Mouse (Mus musculus) MEL (cell line): ENCODE measurements at regions not wholly inside any gene's neighbourhood (a gene's known extent, or its start where the extent isn't known, plus 50 kb on each side); places are given as distances from the start of the nearest gene placed in this dataset.

ENCODE experiments used
- DNase-seq: peaks from one replicate; pipeline ENCODE4 v3.0.0; 2011; ENCODE audit warnings: low read depth, low spot score
- H3K27ac ChIP-seq: 2 replicates; pipeline ENCODE4 v1.5.1; 2012; ENCODE audit warnings: low read depth, mild to moderate bottlenecking, control low read depth, low read length, moderate library complexity; ENCODE audit not compliant: control insufficient read depth
- H3K27me3 ChIP-seq, 2 experiments: fragments of 150-350 bp in 1 of 2; sonication (generic) in 1 of 2; 2 replicates each; pipeline ENCODE4 v1.6.1; 2012; ENCODE audit warnings: low read length in 2 of 2, mild to moderate bottlenecking in 2 of 2, improper control_type of control experiment in 1 of 2, moderate library complexity in 1 of 2; ENCODE audit not compliant: insufficient read depth in 2 of 2, control insufficient read depth in 1 of 2
- H3K36me3 ChIP-seq, 2 experiments: 2 replicates each; pipeline ENCODE4 v1.6.1; 2012 to 2014; ENCODE audit warnings: low read length in 2 of 2, improper control_type of control experiment in 1 of 2, inconsistent platforms in 1 of 2, mild to moderate bottlenecking in 1 of 2; ENCODE audit not compliant: insufficient read depth in 2 of 2, control insufficient read depth in 1 of 2
- H3K4me1 ChIP-seq, 2 experiments: fragments of 150-350 bp in 1 of 2; sonication (generic) in 1 of 2; 2 replicates each; pipeline ENCODE4 v1.6.1; 2012; ENCODE audit warnings: low read length in 2 of 2, improper control_type of control experiment in 1 of 2, mild to moderate bottlenecking in 1 of 2; ENCODE audit not compliant: insufficient read depth in 2 of 2, control insufficient read depth in 1 of 2
- H3K4me3 ChIP-seq, 2 experiments: fragments of 150-350 bp in 1 of 2; sonication (generic) in 1 of 2; 2 replicates each; pipeline ENCODE4 v1.5.1; 2012; ENCODE audit warnings: low read depth in 2 of 2, low read length in 2 of 2, mild to moderate bottlenecking in 2 of 2, moderate library complexity in 2 of 2, control low read depth in 1 of 2, improper control_type of control experiment in 1 of 2; ENCODE audit not compliant: control insufficient read depth in 1 of 2, insufficient read depth in 1 of 2
- H3K79me2 ChIP-seq: 2 replicates; pipeline ENCODE4 v1.6.1; 2012; ENCODE audit warnings: mild to moderate bottlenecking, low read length, moderate library complexity; ENCODE audit not compliant: control insufficient read depth, poor library complexity, insufficient read depth
- H3K9ac ChIP-seq: 2 replicates; pipeline ENCODE4 v1.6.1; 2012; ENCODE audit warnings: low read depth, mild to moderate bottlenecking, control low read depth, low read length, moderate library complexity; ENCODE audit not compliant: control insufficient read depth, poor library complexity, severe bottlenecking
- H3K9me3 ChIP-seq: fragments of 150-350 bp; sonication (generic); replicated peaks from 2 replicates; pipeline ENCODE4 v1.6.1; 2012; ENCODE audit warnings: mild to moderate bottlenecking, low read length, improper control_type of control experiment, moderate library complexity; ENCODE audit not compliant: insufficient read depth
- BHLHE40 ChIP-seq: IDR thresholded peaks from 2 replicates; pipeline ENCODE4 v1.6.1; 2012; ENCODE audit warnings: low read depth, mild to moderate bottlenecking, inconsistent platforms, low read length, improper control_type of control experiment, borderline replicate concordance
- E2F4 ChIP-seq: IDR thresholded peaks from 2 replicates; pipeline ENCODE4 v1.6.1; 2011; ENCODE audit warnings: low read depth, low read length, improper control_type of control experiment, borderline replicate concordance
- EP300 ChIP-seq, 2 experiments: IDR thresholded peaks; 2 replicates each; pipeline ENCODE4 v1.6.1; 2011; ENCODE audit warnings: improper control_type of control experiment in 2 of 2, low read length in 2 of 2, low read depth in 1 of 2, mild to moderate bottlenecking in 1 of 2
- ETS1 ChIP-seq: IDR thresholded peaks from 2 replicates; pipeline ENCODE4 v1.6.1; 2012; ENCODE audit warnings: low read depth, mild to moderate bottlenecking, inconsistent platforms, low read length, improper control_type of control experiment, moderate library complexity
- GABPA ChIP-seq: IDR thresholded peaks from 2 replicates; pipeline ENCODE4 v1.6.1; 2012; ENCODE audit warnings: low read depth, mild to moderate bottlenecking, inconsistent platforms, low read length, improper control_type of control experiment, moderate library complexity
- KAT2A ChIP-seq: conservative IDR thresholded peaks from 2 replicates; pipeline ENCODE4 v1.6.1; 2012; ENCODE audit warnings: low read depth, low read length, improper control_type of control experiment, inconsistent platforms
- MAX ChIP-seq: IDR thresholded peaks from 2 replicates; pipeline ENCODE4 v1.6.1; 2011; ENCODE audit warnings: low read length, improper control_type of control experiment
- MEF2A ChIP-seq: IDR thresholded peaks from 2 replicates; pipeline ENCODE4 v1.6.1; 2014; ENCODE audit warnings: low read depth, mild to moderate bottlenecking, inconsistent platforms, low read length, improper control_type of control experiment; ENCODE audit not compliant: poor library complexity, insufficient replicate concordance, severe bottlenecking; ENCODE audit errors: extremely low read depth
- NELFE ChIP-seq: IDR thresholded peaks from 2 replicates; pipeline ENCODE4 v1.6.1; 2011; ENCODE audit warnings: low read depth, low read length, improper control_type of control experiment
- NRF1 ChIP-seq: IDR thresholded peaks from 2 replicates; pipeline ENCODE4 v1.6.1; 2014; ENCODE audit warnings: low read depth, mild to moderate bottlenecking, inconsistent platforms, low read length, improper control_type of control experiment, moderate library complexity; ENCODE audit not compliant: poor library complexity, insufficient read depth, severe bottlenecking
- POLR2A ChIP-seq, 2 experiments: IDR thresholded peaks; 2 replicates each; pipeline ENCODE4 v1.6.1; 2011 to 2012; ENCODE audit warnings: low read length in 2 of 2, mild to moderate bottlenecking in 2 of 2, control low read depth in 1 of 2, improper control_type of control experiment in 1 of 2, low read depth in 1 of 2, moderate library complexity in 1 of 2; ENCODE audit not compliant: control insufficient read depth in 1 of 2, insufficient read depth in 1 of 2, poor library complexity in 1 of 2
- POLR2AphosphoS5 ChIP-seq: IDR thresholded peaks from 2 replicates; pipeline ENCODE4 v1.6.1; 2012; ENCODE audit warnings: low read depth, borderline replicate concordance, mild to moderate bottlenecking, inconsistent platforms, low read length, moderate library complexity, mixed read lengths
- SIN3A ChIP-seq: IDR thresholded peaks from 2 replicates; pipeline ENCODE4 v1.6.1; 2012; ENCODE audit warnings: low read length, improper control_type of control experiment, inconsistent platforms
- TBP ChIP-seq: IDR thresholded peaks from 2 replicates; pipeline ENCODE4 v1.8.0; 2011; ENCODE audit warnings: low read depth, low read length, improper control_type of control experiment
- TCF12 ChIP-seq: IDR thresholded peaks from 2 replicates; pipeline ENCODE4 v1.6.1; 2014; ENCODE audit warnings: low read depth, mild to moderate bottlenecking, inconsistent platforms, low read length, improper control_type of control experiment, moderate library complexity
- UBTF ChIP-seq: IDR thresholded peaks from 2 replicates; pipeline ENCODE4 v1.6.1; 2012; ENCODE audit warnings: low read depth, mild to moderate bottlenecking, inconsistent platforms, low read length, improper control_type of control experiment, moderate library complexity, borderline replicate concordance; ENCODE audit not compliant: insufficient read depth
- USF1 ChIP-seq: IDR thresholded peaks from 2 replicates; pipeline ENCODE4 v1.6.1; 2014; ENCODE audit warnings: low read depth, mild to moderate bottlenecking, inconsistent platforms, low read length, improper control_type of control experiment, moderate library complexity
- ZMIZ1 ChIP-seq: IDR thresholded peaks from 2 replicates; pipeline ENCODE4 v1.6.1; 2012; ENCODE audit warnings: low read depth, mild to moderate bottlenecking, inconsistent platforms, low read length, improper control_type of control experiment, moderate library complexity
- ZNF384 ChIP-seq: IDR thresholded peaks from 2 replicates; pipeline ENCODE4 v1.6.1; 2012; ENCODE audit warnings: low read depth, mild to moderate bottlenecking, inconsistent platforms, low read length, improper control_type of control experiment

GRCm38 (mm10) chr2:17887699-17888098 is 109.1 kb downstream of the H2al2a start:
- Histone ChIP-seq H3K36me3 (no peaks in the 10 kb centered on the region), H3K9ac (no peak overlapping the region), H3K79me2 (no peaks in the 10 kb centered on the region), H3K4me1 (no peaks in the 10 kb centered on the region), H3K27me3 (no peaks in the 10 kb centered on the region), H3K4me3 (no peak overlapping the region), H3K9me3 (no peaks in the 10 kb centered on the region), H3K27ac (no peak overlapping the region)
- TF ChIP-seq NELFE = no peak
- TF ChIP-seq MAX = no peak
- TF ChIP-seq POLR2AphosphoS5 = no peak
- no peak for TF ChIP-seq ZNF384
- no peak for TF ChIP-seq E2F4
- no peak for TF ChIP-seq ZMIZ1
- TF ChIP-seq USF1 = no peak
- TF ChIP-seq TCF12 = no peak
- no peak for TF ChIP-seq NRF1
- no peak for DNase-seq

- Histone ChIP-seq H3K79me2 (no peaks in the 10 kb centered on the region), H3K9ac (no peak overlapping the region), H3K9me3 (no peaks in the 10 kb centered on the region), H3K27ac (no peak overlapping the region), H3K4me3 (no peak overlapping the region), H3K4me1 (no peaks in the 10 kb centered on the region), H3K36me3 (no peaks in the 10 kb centered on the region), H3K27me3 (no peaks in the 10 kb centered on the region)
- no peak for TF ChIP-seq EP300 (IDR thresholded peaks at IDR 0.05; ENCODE audit: low read depth in 1 of 2, low read length in 2 of 2)
- no peak for TF ChIP-seq UBTF
- TF ChIP-seq GABPA = no peak
- TF ChIP-seq SIN3A = no peak
- no peak for TF ChIP-seq ETS1
- TF ChIP-seq POLR2A (IDR thresholded peaks at IDR 0.05; ENCODE audit: control insufficient read depth in 1 of 2, insufficient read depth in 1 of 2, low read depth in 1 of 2, low read length in 2 of 2, poor library complexity in 1 of 2) = no peak
- TF ChIP-seq KAT2A = no peak
- TF ChIP-seq MEF2A = no peak
- TF ChIP-seq TCF12 = no peak
- no peak for TF ChIP-seq BHLHE40
- no peak for TF ChIP-seq TBP
- no peak for DNase-seq
These were observed 114.4 kb downstream of the H2al2a start for GRCm38 (mm10) chr2:17882389-17882788.
